Mouse (Mus musculus) neural tube, embryonic 11.5 days (tissue): ENCODE measurements around the gene Shc3. TPM values are rescaled to one million over a fixed set of nuclear protein-coding genes. Genes with fewer than 3 reads are reported as not detected.

Source experiments
- ATAC-seq: fragments of 200-750 bp; cut with Nextera tagmentation; 2 replicates; pipeline ENCODE4 v1.8.0; 2017; ENCODE audit warnings: moderate number of reproducible peaks, mild to moderate bottlenecking, moderate TSS enrichment, moderate library complexity; ENCODE audit not compliant: insufficient read depth, low FRiP score, low TSS enrichment
- DNase-seq: peaks from one replicate; pipeline ENCODE4 v3.0.0-alpha.2; 2015; ENCODE audit warnings: low spot score
- H3K27ac ChIP-seq: fragments of 300-500 bp; sonication (generic); 2 replicates; pipeline ENCODE4 v1.5.1; 2014; ENCODE audit warnings: low read depth, mild to moderate bottlenecking, low read length
- H3K27me3 ChIP-seq: fragments of 300-500 bp; sonication (generic); 2 replicates; pipeline ENCODE4 v1.6.1; 2014; ENCODE audit warnings: mild to moderate bottlenecking, low read length, mixed read lengths; ENCODE audit not compliant: control insufficient read depth, insufficient read depth
- H3K36me3 ChIP-seq: fragments of 300-500 bp; sonication (generic); 2 replicates; pipeline ENCODE4 v1.6.1; 2014; ENCODE audit warnings: mild to moderate bottlenecking, low read length, moderate library complexity, mixed read lengths; ENCODE audit not compliant: control insufficient read depth, insufficient read depth
- H3K4me1 ChIP-seq: fragments of 300-500 bp; sonication (generic); 2 replicates; pipeline ENCODE4 v1.6.1; 2014; ENCODE audit warnings: low read length, mixed read lengths; ENCODE audit not compliant: control insufficient read depth, insufficient read depth
- H3K4me2 ChIP-seq: fragments of 300-500 bp; sonication (generic); 2 replicates; pipeline ENCODE4 v1.6.1; 2014; ENCODE audit warnings: low read depth, mild to moderate bottlenecking, moderate library complexity
- H3K4me3 ChIP-seq: fragments of 300-500 bp; sonication (generic); 2 replicates; pipeline ENCODE4 v1.5.1; 2014; ENCODE audit warnings: low read depth, low read length
- H3K9ac ChIP-seq: fragments of 300-500 bp; sonication (generic); 2 replicates; pipeline ENCODE4 v1.6.1; 2014; ENCODE audit warnings: mild to moderate bottlenecking, low read length
- H3K9me3 ChIP-seq: fragments of 300-500 bp; sonication (generic); 2 replicates; pipeline ENCODE4 v1.6.1; 2016; ENCODE audit warnings: low read length; ENCODE audit not compliant: control insufficient read depth
- WGBS: fragments of 180-500 bp; shearing (Covaris S2); extraction: QIAGEN DNeasy Blood & Tissue Kit; methylation state at CpG from one replicate; pipeline ENCODE4 v1.1.7; 2014; 5-methylcytosine and 5-hydroxymethylcytosine counted together
- polyA plus RNA-seq: library from polyadenylated mRNA; unstranded; fragments of >200 nt; fragmentation: Nextera tagmentation; extraction: Ambion mirVana; gene quantifications from 2 replicates; pipeline ENCODE4 v1.2.1, GENCODE M21; 2014

Shc3 gene
- polyA plus RNA-seq, 1 experiment from 2014 or later: 2.9 TPM

DNA sequence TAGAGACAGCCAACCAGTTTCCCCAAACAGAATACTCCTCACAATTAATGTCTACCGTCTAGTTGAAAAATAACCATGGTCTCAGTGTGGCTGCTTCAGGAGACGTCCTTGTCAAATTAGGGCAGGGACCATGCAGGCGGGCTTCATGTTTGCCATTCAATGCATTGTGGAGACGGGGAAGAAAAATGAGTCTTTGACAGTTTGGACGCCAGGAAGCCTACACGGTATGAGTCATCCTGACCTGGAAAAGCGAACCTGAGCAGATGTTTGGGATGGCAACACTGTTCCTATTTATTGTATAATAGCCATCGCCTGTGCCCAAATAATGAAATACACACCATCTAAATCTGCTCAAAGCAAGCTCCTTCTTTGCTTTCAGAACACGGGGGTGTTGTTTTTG is 83.9 kb downstream of the Shc3 start:
- ATAC-seq: no peak
- H3K9ac ChIP-seq: no peak overlapping the region
- H3K4me2 ChIP-seq: no peak overlapping the region
- WGBS: 81% methylated on average over 9 of the region's 9 CpGs
- no peaks in the 10 kb centered on the region for H3K9me3 ChIP-seq
- no peaks in the 10 kb centered on the region for H3K27me3 ChIP-seq
- H3K4me1 ChIP-seq: no peaks in the 10 kb centered on the region
- DNase-seq: no peak
- no peak overlapping the region for H3K27ac ChIP-seq
- no peaks in the 10 kb centered on the region; the same call in 1 of the 2 replicates for H3K36me3 ChIP-seq
- H3K4me3 ChIP-seq: no peak overlapping the region

DNA sequence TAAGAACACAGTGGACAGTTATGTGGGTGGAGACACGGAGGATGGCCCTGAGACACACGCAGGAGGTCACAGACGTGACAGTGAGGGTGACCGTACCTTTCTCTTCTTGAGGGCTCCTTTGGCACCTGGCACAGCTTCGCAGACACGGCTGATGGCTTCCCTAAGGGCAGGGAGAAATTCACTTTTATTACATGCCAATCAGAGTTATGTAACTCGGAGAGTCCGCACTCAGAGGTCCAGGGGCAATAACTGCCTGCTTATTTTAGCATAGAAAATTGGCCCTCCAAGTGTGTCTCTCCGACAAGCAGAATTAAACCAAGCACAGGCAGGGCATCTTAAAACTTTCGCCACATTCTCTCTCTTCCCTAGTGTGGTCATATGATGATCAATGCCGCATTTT is 86.4 kb downstream of the Shc3 start:
- no peak overlapping the region for H3K9ac ChIP-seq
- WGBS: 88% methylated on average over 11 of the region's 11 CpGs
- H3K36me3 ChIP-seq: no peaks in the 10 kb centered on the region; the same call in 1 of the 2 replicates
- no peak overlapping the region for H3K27ac ChIP-seq
- no peaks in the 10 kb centered on the region for H3K27me3 ChIP-seq
- H3K4me2 ChIP-seq: no peak overlapping the region
- no peak for DNase-seq
- no peaks in the 10 kb centered on the region for H3K9me3 ChIP-seq
- no peak overlapping the region for H3K4me3 ChIP-seq
- H3K4me1 ChIP-seq: no peaks in the 10 kb centered on the region
- no peak for ATAC-seq

DNA sequence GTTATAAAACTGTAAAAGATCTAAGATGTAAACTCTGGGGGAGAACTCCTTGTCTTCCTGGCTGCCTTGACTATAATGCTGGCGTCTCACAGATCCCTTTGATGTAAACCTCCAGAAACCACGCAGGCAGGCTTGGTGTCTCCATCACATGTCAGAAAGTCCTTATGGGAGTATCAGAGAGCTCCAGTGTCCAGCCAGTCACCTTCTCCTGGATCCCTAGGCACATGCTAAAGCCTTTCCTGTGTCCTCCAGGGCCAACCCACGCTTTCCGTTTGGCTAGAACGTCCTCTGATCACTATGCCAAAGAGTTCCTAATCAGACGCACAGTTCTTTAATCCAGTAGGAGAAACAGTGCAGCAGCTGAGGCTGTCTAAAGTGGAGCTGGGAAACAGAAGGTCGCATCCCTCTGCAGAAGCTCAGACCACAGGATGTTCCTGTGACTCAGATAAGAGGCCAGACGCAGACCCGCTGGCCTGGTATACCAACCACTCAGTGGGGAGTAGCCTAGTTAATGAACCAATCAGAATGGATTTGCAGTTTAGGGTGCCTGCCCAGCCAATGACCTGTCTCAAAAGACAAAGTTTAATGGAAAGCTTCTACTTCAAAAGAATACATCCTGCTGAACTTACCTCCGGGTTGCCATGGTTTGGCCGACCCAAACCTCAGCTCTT is 88.7 kb downstream of the Shc3 start:
- Histone ChIP-seq H3K4me1 (no peaks in the 10 kb centered on the region), H3K4me3 (no peak overlapping the region), H3K36me3 (no peaks in the 10 kb centered on the region; the same call in 1 of the 2 replicates), H3K9ac (no peak overlapping the region), H3K27me3 (no peaks in the 10 kb centered on the region), H3K9me3 (no peaks in the 10 kb centered on the region), H3K27ac (no peak overlapping the region), H3K4me2 (no peak overlapping the region)
- no peak for DNase-seq
- ATAC-seq: no peak
- 81% methylated on average over 11 of the region's 11 CpGs for WGBS

DNA sequence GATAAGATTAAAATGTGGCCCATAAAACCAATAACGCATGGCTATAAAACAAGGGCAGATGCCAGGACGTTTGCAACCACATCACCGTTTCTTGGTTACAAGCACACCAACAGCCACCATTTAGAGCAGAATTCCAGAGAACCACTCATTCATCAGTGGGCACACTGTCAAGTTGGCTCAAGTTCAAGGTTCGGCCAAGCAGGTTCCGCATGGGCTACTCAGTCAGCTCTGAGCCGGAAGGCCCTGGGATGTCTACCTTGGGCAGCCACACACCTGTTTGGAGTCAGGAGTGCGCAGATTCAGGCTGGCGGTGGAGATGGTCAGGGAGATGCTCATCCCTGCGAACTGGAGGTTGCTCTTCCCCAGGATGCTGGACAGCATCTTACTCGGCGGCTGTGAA is 89.4 kb downstream of the Shc3 start:
- H3K4me2 ChIP-seq: no peak overlapping the region
- no peak overlapping the region for H3K27ac ChIP-seq
- 89% methylated on average over 11 of the region's 11 CpGs for WGBS
- no peaks in the 10 kb centered on the region for H3K4me1 ChIP-seq
- ATAC-seq (no peak), DNase-seq (no peak)
- no peak overlapping the region for H3K9ac ChIP-seq
- H3K4me3 ChIP-seq: no peak overlapping the region
- H3K27me3 ChIP-seq: no peaks in the 10 kb centered on the region
- H3K36me3 ChIP-seq: no peaks in the 10 kb centered on the region; the same call in 1 of the 2 replicates
- H3K9me3 ChIP-seq: no peaks in the 10 kb centered on the region

DNA sequence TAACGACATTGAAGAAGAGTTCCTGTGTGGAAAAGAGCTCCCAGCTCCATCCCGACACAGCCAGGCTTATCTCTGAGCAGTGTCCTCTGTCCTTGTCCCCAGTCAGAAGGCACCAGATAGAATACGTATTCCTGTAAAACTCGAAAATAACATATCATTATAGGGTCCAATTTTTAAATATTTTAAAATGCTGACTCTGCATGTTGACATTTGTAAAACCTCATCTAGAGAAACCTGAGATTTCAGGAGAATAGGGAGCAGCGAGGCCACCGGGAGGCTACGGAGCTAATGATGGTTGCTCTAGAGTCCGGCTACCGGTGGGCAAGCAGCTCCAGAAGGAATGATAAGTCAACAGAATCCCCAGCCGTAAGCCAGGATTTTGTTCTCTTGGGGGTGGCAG is 92.2 kb downstream of the Shc3 start:
- Histone ChIP-seq H3K4me2 (no peak overlapping the region), H3K9me3 (no peaks in the 10 kb centered on the region), H3K4me3 (no peak overlapping the region), H3K36me3 (no peaks in the 10 kb centered on the region; the same call in 1 of the 2 replicates), H3K4me1 (no peaks in the 10 kb centered on the region), H3K27me3 (no peaks in the 10 kb centered on the region), H3K27ac (no peak overlapping the region), H3K9ac (no peak overlapping the region)
- no peak for DNase-seq
- ATAC-seq: no peak
- 88% methylated on average over 10 of the region's 10 CpGs for WGBS

DNA sequence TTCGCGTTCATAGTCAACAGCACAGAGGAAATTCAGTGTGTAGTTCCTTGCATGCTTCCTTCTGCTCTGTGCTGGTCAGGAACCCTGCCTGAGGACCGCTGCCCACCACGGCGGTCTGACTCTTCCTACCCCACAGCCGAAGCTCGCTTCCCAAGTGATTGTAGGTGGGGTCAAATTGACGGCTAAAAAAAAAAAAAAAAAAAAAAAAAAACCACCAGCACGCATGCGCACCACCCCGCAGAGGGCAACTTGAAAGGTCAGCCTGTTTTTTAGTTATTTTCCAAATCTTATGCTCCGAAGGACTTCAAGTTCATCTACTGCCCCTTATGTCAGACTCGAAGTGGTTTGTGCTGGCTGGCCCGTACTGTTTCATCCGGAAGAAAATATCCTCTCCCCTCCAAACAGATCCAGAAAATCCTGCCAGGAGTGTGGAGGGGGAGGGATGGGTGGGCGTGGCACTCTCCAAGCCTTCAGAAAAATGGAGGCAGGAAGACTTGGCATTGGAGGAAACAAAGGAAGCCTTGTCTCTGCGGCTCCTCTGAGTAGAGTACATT is 100.4 kb downstream of the Shc3 start:
- WGBS: 80% methylated on average over 17 of the region's 17 CpGs
- H3K4me2 ChIP-seq: no peak overlapping the region
- DNase-seq (no peak), ATAC-seq (no peak)
- H3K9me3 ChIP-seq: no peaks in the 10 kb centered on the region
- H3K27ac ChIP-seq: no peak overlapping the region
- H3K9ac ChIP-seq: no peak overlapping the region
- no peaks in the 10 kb centered on the region for H3K4me1 ChIP-seq
- H3K27me3 ChIP-seq: no peaks in the 10 kb centered on the region
- H3K36me3 ChIP-seq: no peaks in the 10 kb centered on the region
- H3K4me3 ChIP-seq: no peak overlapping the region

DNA sequence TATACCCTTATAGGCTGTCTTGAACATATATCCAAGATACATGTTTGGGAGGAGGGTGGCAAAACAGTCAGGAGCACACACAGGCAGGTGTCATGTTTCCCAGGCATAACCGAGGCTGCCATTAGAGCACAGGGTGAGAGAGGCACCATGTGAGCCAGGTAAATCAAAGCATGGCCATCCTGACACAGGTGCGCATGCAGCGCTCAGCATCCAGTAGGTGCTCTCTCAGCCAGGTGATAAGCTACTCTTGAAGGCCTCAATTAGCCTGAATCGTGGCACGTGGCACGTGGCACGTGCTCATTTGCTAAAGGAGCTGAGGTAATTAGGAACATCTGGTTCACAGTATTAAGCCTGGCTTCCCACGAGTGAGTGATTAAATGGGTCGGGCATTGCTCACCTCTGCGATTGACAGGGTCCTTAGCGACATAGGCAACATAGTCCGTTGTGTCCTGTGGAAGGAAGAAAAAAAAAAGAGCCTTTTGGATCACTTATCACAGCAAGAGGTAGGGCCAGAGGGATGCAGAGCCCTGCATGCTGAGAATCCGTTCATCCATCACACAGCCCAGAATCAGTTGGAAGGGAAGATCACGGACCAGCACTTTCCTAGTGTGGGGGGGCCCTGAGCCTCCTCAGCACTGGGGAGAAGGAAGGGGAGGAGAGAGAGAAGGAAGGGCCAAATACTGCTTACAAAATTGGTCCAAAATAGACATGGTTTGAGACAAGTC is 102.9 kb downstream of the Shc3 start:
- Histone ChIP-seq H3K4me2 (no peak overlapping the region), H3K9me3 (no peaks in the 10 kb centered on the region), H3K4me1 (no peaks in the 10 kb centered on the region), H3K4me3 (no peak overlapping the region), H3K27me3 (no peaks in the 10 kb centered on the region), H3K9ac (no peak overlapping the region), H3K27ac (no peak overlapping the region), H3K36me3 (no peaks in the 10 kb centered on the region)
- no peak for DNase-seq
- 72% methylated on average over 14 of the region's 14 CpGs for WGBS
- ATAC-seq: no peak

DNA sequence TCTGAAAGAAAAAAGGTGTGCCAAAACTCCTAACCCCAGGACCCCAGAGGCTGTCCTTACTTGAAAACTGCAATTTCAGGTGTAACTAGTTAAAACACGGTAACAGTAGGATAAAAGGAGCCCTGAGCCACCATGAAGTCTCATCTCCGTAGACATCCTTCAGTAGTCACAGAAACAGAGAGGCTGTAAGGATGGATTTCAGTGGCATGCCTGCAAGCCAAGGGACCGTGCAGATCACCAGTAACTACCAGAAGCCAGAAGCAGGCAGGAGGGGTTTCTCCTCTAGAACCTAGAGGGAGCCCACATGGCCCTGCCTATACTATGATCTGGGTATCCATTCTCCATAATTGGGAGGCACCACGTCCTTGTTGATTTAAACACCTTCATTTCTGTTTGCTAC is 104.9 kb downstream of the Shc3 start:
- DNase-seq: no peak
- H3K4me1 ChIP-seq: no peaks in the 10 kb centered on the region
- WGBS: 75% methylated on average over 4 of the region's 4 CpGs
- no peaks in the 10 kb centered on the region for H3K36me3 ChIP-seq
- no peak overlapping the region for H3K4me2 ChIP-seq
- no peak for ATAC-seq
- H3K27me3 ChIP-seq: no peaks in the 10 kb centered on the region
- H3K9me3 ChIP-seq: no peaks in the 10 kb centered on the region
- H3K9ac ChIP-seq: no peak overlapping the region
- no peak overlapping the region for H3K4me3 ChIP-seq
- no peak overlapping the region for H3K27ac ChIP-seq
